Mouse (Mus musculus) heart, adult 18-20 months (tissue): ENCODE measurements around the gene Rnaseh2c. TPM values are rescaled to one million over a fixed set of nuclear protein-coding genes. Genes with fewer than 3 reads are reported as not detected.

ENCODE experiments used
- total RNA-seq, 2 experiments: library from RNA; stranded (reverse); gene quantifications; 2 replicates each; pipeline ENCODE4 v1.2.3; 2021

The Rnaseh2c gene
- total RNA-seq, 2 experiments from 2014 or later: 56.5 to 59.3 TPM

Other genes with a start within 250 kb of the Rnaseh2c start
- 10 to 100 TPM; 18.8 to 19.7 TPM for gene Eif1ad, start 235.1 kb upstream of the Rnaseh2c start, total RNA-seq
- gene Banf1, start 234.7 kb upstream of the Rnaseh2c start, total RNA-seq: 100 to 1,000 TPM; 121 to 125 TPM
- gene Sart1, start 213.2 kb upstream of the Rnaseh2c start, total RNA-seq: 10 to 100 TPM; 47.8 to 48.1 TPM
- gene Tsga10ip, start 199.3 kb upstream of the Rnaseh2c start, total RNA-seq: under 1 TPM in 1 of 2 experiments, not detected in 1; 0.59 TPM
- 100 to 1,000 TPM; 301 to 320 TPM for gene Drap1, start 176.9 kb upstream of the Rnaseh2c start, total RNA-seq
- gene AI837181, start 176.7 kb upstream of the Rnaseh2c start, total RNA-seq: 10 to 100 TPM; 32.1 to 38.3 TPM
- gene Fosl1, start 154.3 kb upstream of the Rnaseh2c start, total RNA-seq: not detected
- 1 to 10 TPM; 6.0 to 6.7 TPM for gene Ccdc85b, start 144.0 kb upstream of the Rnaseh2c start, total RNA-seq
- gene Fibp, start 141.3 kb upstream of the Rnaseh2c start, total RNA-seq: 10 to 100 TPM; 50.9 to 54.3 TPM
- 1 to 10 TPM in 1 of 2 experiments, under 1 TPM in 1; 0.25 to 1.5 TPM for gene Ctsw, start 133.4 kb upstream of the Rnaseh2c start, total RNA-seq
- gene Efemp2, start 127.9 kb upstream of the Rnaseh2c start, total RNA-seq: 1 to 10 TPM; 7.2 to 7.9 TPM
- 10 to 100 TPM; 16.9 to 24.2 TPM for gene Mus81, start 113.5 kb upstream of the Rnaseh2c start, total RNA-seq
- gene Cfl1, start 111.4 kb upstream of the Rnaseh2c start, total RNA-seq: 100 to 1,000 TPM; 184 to 211 TPM
- under 1 TPM; 0.35 to 0.57 TPM for gene 1700020D05Rik, start 98.1 kb upstream of the Rnaseh2c start, total RNA-seq
- 1 to 10 TPM; 4.2 to 4.3 TPM for gene Snx32, start 91.3 kb upstream of the Rnaseh2c start, total RNA-seq
- not detected for gene Ovol1, start 41.2 kb upstream of the Rnaseh2c start, total RNA-seq
- 1 to 10 TPM; 2.8 to 4.3 TPM for gene Ap5b1, start 33.8 kb upstream of the Rnaseh2c start, total RNA-seq
- 10 to 100 TPM; 20.5 to 31.3 TPM for gene Kat5, start 8.4 kb downstream of the Rnaseh2c start, total RNA-seq
- 10 to 100 TPM; 25.4 to 30.2 TPM for gene Rela, start 35.6 kb downstream of the Rnaseh2c start, total RNA-seq
- gene Sipa1, start 61.8 kb downstream of the Rnaseh2c start, total RNA-seq: 10 to 100 TPM; 20.3 to 24.1 TPM
- 10 to 100 TPM; 21.5 to 25.2 TPM for gene Map3k11, start 86.9 kb downstream of the Rnaseh2c start, total RNA-seq
- 10 to 100 TPM; 17.3 to 18.4 TPM for gene Pcnx3, start 87.0 kb downstream of the Rnaseh2c start, total RNA-seq
- not detected for gene Kcnk7, start 102.5 kb downstream of the Rnaseh2c start, total RNA-seq
- gene Ehbp1l1, start 124.4 kb downstream of the Rnaseh2c start, total RNA-seq: 100 to 1,000 TPM; 134 to 144 TPM
- gene Fam89b, start 127.8 kb downstream of the Rnaseh2c start, total RNA-seq: 10 to 100 TPM; 21.6 to 26.0 TPM
- 10 to 100 TPM; 30.4 to 35.5 TPM for gene Ltbp3, start 139.0 kb downstream of the Rnaseh2c start, total RNA-seq
- gene Scyl1, start 169.5 kb downstream of the Rnaseh2c start, total RNA-seq: 10 to 100 TPM; 55.1 to 67.8 TPM